Mouse (Mus musculus) MEL-GATA-1-ER (cell line): ENCODE results near the gene Ppp4r1.

ENCODE experiments used
- DNase-seq: peaks from one replicate; pipeline ENCODE4 v3.0.0-alpha.2; 2012; ENCODE audit warnings: low read depth; ENCODE audit errors: extremely low read depth

The Ppp4r1 gene

GRCm38 (mm10) chr17:65853326-65853725 is 71.0 kb downstream of the Ppp4r1 start:
- no peak for DNase-seq

- no peak for DNase-seq
These were observed 71.6 kb downstream of the Ppp4r1 start for GRCm38 (mm10) chr17:65854006-65854405.

- DNase-seq = peak; percentile 24
These were observed 75.2 kb downstream of the Ppp4r1 start for GRCm38 (mm10) chr17:65857617-65858016.

- DNase-seq = no peak
These were observed 80.2 kb downstream of the Ppp4r1 start for GRCm38 (mm10) chr17:65862579-65862978.

- no peak for DNase-seq
These were observed 81.5 kb downstream of the Ppp4r1 start for GRCm38 (mm10) chr17:65863830-65864229.

GRCm38 (mm10) chr17:65864742-65865141 is 82.4 kb downstream of the Ppp4r1 start:
- DNase-seq = peak; percentile 49

GRCm38 (mm10) chr17:65865265-65865664 is 82.9 kb downstream of the Ppp4r1 start:
- DNase-seq = no peak

- no peak for DNase-seq
These were observed 83.8 kb downstream of the Ppp4r1 start for GRCm38 (mm10) chr17:65866201-65866600.

- DNase-seq = no peak
These were observed 85.6 kb downstream of the Ppp4r1 start for GRCm38 (mm10) chr17:65867996-65868395.

GRCm38 (mm10) chr17:65869720-65870119 is 87.3 kb downstream of the Ppp4r1 start:
- DNase-seq = no peak

GRCm38 (mm10) chr17:65870146-65870545 is 87.8 kb downstream of the Ppp4r1 start:
- DNase-seq = peak; percentile 61

- no peak for DNase-seq
These were observed 89.3 kb downstream of the Ppp4r1 start for GRCm38 (mm10) chr17:65871641-65872041.

- DNase-seq = no peak
These were observed 89.7 kb downstream of the Ppp4r1 start for GRCm38 (mm10) chr17:65872051-65872450.

- no peak for DNase-seq
These were observed 90.3 kb downstream of the Ppp4r1 start for GRCm38 (mm10) chr17:65872652-65873051.

GRCm38 (mm10) chr17:65873156-65873555 is 90.8 kb downstream of the Ppp4r1 start:
- DNase-seq = no peak

GRCm38 (mm10) chr17:65873834-65874233 is 91.5 kb downstream of the Ppp4r1 start:
- no peak for DNase-seq

- no peak for DNase-seq
These were observed 94.7 kb downstream of the Ppp4r1 start for GRCm38 (mm10) chr17:65877026-65877425.

- no peak for DNase-seq
These were observed 101.8 kb downstream of the Ppp4r1 start for GRCm38 (mm10) chr17:65884061-65884669.

GRCm38 (mm10) chr17:65884691-65885397 is 102.5 kb downstream of the Ppp4r1 start:
- DNase-seq = peak; percentile 98

- DNase-seq = peak; percentile 25
These were observed 103.0 kb downstream of the Ppp4r1 start for GRCm38 (mm10) chr17:65885398-65885696.

- peak; percentile 88 for DNase-seq
These were observed 103.5 kb downstream of the Ppp4r1 start, which contains the start of gene Ralbp1 for GRCm38 (mm10) chr17:65885697-65886529. Gene Ralbp1 (minus strand): TSS chr17:65885798.

GRCm38 (mm10) chr17:65886571-65886970 is 104.2 kb downstream of the Ppp4r1 start:
- no peak for DNase-seq
